Mouse (Mus musculus): ENCODE data around the gene Gm11077.

Gene Gm11077

GRCm38 (mm10) chr6:140729272-140729671 lies at the start of gene Gm11077:
TSS of gene Gm11077 (plus strand) at chr6:140729284.
- no peak for DNase-seq (ENCODE audit: low read depth, low spot score)

GRCm38 (mm10) chr6:140680713-140681112 lies 48.4 kb upstream of the Gm11077 start:
- no peak for DNase-seq (ENCODE audit: low read depth, low spot score)

- no peak for DNase-seq (ENCODE audit: low read depth, low spot score)
These were observed 46.3 kb upstream of the Gm11077 start for GRCm38 (mm10) chr6:140682829-140683228.

- no peak for DNase-seq (ENCODE audit: low read depth, low spot score)
These were observed 44.7 kb upstream of the Gm11077 start for GRCm38 (mm10) chr6:140684403-140684802.

- no peak for DNase-seq (ENCODE audit: low read depth, low spot score)
These were observed 39.3 kb upstream of the Gm11077 start for GRCm38 (mm10) chr6:140689617-140690404.

- DNase-seq (ENCODE audit: low read depth, low spot score) = no peak
These were observed 36.9 kb upstream of the Gm11077 start for GRCm38 (mm10) chr6:140692160-140692559.

- DNase-seq (ENCODE audit: low read depth, low spot score) = no peak
These were observed 32.7 kb upstream of the Gm11077 start for GRCm38 (mm10) chr6:140696192-140696879.

GRCm38 (mm10) chr6:140697994-140698393 lies 31.1 kb upstream of the Gm11077 start:
- no peak for DNase-seq (ENCODE audit: low read depth, low spot score)

GRCm38 (mm10) chr6:140698596-140698995 lies 30.5 kb upstream of the Gm11077 start:
- no peak for DNase-seq (ENCODE audit: low read depth, low spot score)

- DNase-seq (ENCODE audit: low read depth, low spot score) = no peak
These were observed 27.8 kb upstream of the Gm11077 start for GRCm38 (mm10) chr6:140701259-140701658.

- no peak for DNase-seq (ENCODE audit: low read depth, low spot score)
These were observed 24.0 kb upstream of the Gm11077 start for GRCm38 (mm10) chr6:140705132-140705531.

GRCm38 (mm10) chr6:140706056-140706455 lies 23.0 kb upstream of the Gm11077 start:
- DNase-seq (ENCODE audit: low read depth, low spot score) = no peak

GRCm38 (mm10) chr6:140708059-140708458 lies 21.0 kb upstream of the Gm11077 start:
- no peak for DNase-seq (ENCODE audit: low read depth, low spot score)

GRCm38 (mm10) chr6:140709415-140710107 lies 19.5 kb upstream of the Gm11077 start:
- peak; percentile 33 for DNase-seq (ENCODE audit: low read depth, low spot score)

- peak; percentile 35 for DNase-seq (ENCODE audit: low read depth, low spot score)
These were observed 16.3 kb upstream of the Gm11077 start for GRCm38 (mm10) chr6:140712754-140713153.

- DNase-seq (ENCODE audit: low read depth, low spot score) = peak; percentile 63
These were observed 14.1 kb upstream of the Gm11077 start for GRCm38 (mm10) chr6:140714905-140715365.

- DNase-seq (ENCODE audit: low read depth, low spot score) = no peak
These were observed 7.0 kb upstream of the Gm11077 start for GRCm38 (mm10) chr6:140722058-140722457.

GRCm38 (mm10) chr6:140730669-140731401 lies 1.8 kb downstream of the Gm11077 start:
- DNase-seq (ENCODE audit: low read depth, low spot score) = no peak

- DNase-seq (ENCODE audit: low read depth, low spot score) = no peak
These were observed 2.3 kb downstream of the Gm11077 start for GRCm38 (mm10) chr6:140731402-140731730.

- no peak for DNase-seq (ENCODE audit: low read depth, low spot score)
These were observed 4.0 kb downstream of the Gm11077 start for GRCm38 (mm10) chr6:140732971-140733640.

- no peak for DNase-seq (ENCODE audit: low read depth, low spot score)
These were observed 4.5 kb downstream of the Gm11077 start for GRCm38 (mm10) chr6:140733641-140733986.
